Mouse (Mus musculus) erythroblast, embryonic 14.5 days (primary cell): ENCODE results near the gene Pappa2. TPM values are rescaled to one million over a fixed set of nuclear protein-coding genes. Genes with fewer than 3 reads are reported as not detected.

ENCODE experiments used
- H3K27me3 ChIP-seq: 2 replicates; pipeline ENCODE4 v1.6.1; 2012; ENCODE audit warnings: inconsistent platforms; ENCODE audit not compliant: control insufficient read depth
- H3K36me3 ChIP-seq: 2 replicates; pipeline ENCODE4 v1.6.1; 2012; ENCODE audit warnings: mild to moderate bottlenecking, inconsistent platforms; ENCODE audit not compliant: control insufficient read depth
- H3K4me1 ChIP-seq: 2 replicates; pipeline ENCODE4 v1.6.1; 2012; ENCODE audit warnings: inconsistent platforms; ENCODE audit not compliant: control insufficient read depth
- H3K4me3 ChIP-seq: replicated peaks from 2 replicates; pipeline ENCODE3; 2012; ENCODE audit warnings: moderate library complexity, mild to moderate bottlenecking, inconsistent platforms
- H3K9me3 ChIP-seq: 2 replicates; pipeline ENCODE4 v1.6.1; 2012; ENCODE audit warnings: low read length, inconsistent platforms, mixed read lengths; ENCODE audit not compliant: control insufficient read depth
- GATA1 ChIP-seq: IDR thresholded peaks from 2 replicates; pipeline ENCODE4 v1.6.1; 2012; ENCODE audit warnings: low read length, inconsistent platforms, mixed read lengths
- TAL1 ChIP-seq: IDR thresholded peaks from 3 replicates; pipeline ENCODE4 v1.6.1; 2012; ENCODE audit warnings: low read length, inconsistent platforms, mixed read lengths
- polyA plus RNA-seq: library from polyadenylated mRNA; stranded (reverse); fragments of >175 nt; gene quantifications from 2 replicates; pipeline ENCODE4 v1.2.3, GENCODE M21; 2012

The Pappa2 gene
- polyA plus RNA-seq, 1 experiment = not detected

DNA sequence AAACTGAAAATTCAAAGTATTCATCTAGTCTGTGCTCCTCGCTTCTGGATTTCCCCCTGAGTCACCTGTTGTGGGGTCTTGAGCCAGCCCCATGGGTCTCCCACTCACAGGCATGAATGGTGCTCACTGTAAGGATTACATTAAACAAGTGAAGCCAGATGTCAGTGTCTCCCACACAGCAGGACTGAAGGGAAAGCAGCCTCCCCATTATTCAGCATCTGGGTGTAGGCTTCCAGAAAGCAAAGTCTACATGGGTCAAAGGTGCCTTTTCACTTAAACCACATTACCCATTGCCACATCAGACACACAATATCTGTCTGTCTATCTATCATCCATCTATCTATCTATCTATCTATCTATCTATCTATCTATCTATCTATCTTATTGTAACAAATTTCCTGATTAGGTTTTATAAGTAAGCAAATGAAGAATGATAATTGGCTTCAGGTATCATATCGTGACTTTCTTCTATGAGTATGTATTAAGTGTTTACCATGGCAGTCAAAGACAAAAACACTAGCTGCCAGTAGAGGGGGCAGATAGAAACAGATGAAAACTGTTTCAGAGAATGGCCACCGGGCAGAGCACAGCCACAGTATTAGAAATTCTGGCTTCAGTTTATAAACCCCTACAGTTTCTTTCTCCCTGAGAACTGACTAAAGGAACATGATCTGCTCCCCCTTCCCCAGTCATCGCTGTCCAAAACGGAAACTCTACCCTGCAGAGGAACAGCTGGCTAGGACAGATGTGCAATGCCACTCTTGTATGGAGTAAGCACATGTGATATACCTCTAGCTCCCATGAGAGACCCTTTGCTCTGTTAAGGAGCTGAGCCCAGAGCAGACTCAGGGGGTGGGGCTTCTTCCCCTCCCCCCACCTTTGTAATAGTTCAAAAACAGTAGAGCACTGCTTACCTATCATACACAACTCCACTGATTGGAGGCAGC is 126.1 kb downstream of the Pappa2 start:
- Histone ChIP-seq H3K4me1 (no peaks in the 10 kb centered on the region), H3K9me3 (peaks cover 5% of the 10 kb centered on the region; the same call in 1 of the 2 replicates), H3K36me3 (no peaks in the 10 kb centered on the region), H3K4me3 (no peak overlapping the region), H3K27me3 (no peaks in the 10 kb centered on the region)
- TF ChIP-seq TAL1 = no peak
- no peak for TF ChIP-seq GATA1

DNA sequence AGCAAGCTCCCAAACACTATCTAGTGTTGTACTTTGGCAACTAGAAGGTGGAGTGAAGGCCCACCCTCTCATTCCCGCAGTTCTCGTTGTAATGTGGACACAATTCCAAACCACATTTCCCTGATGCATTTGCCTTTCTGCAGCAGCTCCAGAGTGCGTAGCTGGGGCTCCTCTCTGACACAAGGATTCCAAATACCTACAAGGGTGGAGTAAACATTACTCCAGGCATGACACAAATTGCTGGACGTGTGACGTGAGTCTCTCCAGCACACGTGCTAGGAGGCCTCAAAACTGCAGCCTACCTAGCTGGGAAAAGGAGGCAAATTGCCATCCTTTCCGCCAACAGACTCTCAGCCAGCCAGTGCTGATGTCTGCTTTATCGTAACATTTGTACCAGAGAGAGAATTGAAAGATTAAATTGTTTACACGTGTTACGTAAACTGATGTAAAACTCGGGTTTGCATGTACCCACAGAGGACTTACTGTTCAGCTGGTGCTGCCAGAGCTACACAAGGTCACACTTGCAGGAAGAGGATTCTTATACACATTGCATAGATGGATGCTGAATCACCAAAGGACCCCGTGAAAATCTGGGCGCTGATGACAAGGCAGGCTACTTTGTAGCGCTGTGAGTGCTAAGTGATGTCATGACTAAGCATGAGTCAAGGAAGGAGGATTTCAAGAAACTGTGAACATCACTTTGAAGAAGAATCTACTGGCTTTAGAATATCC is 127.3 kb downstream of the Pappa2 start:
- Histone ChIP-seq H3K27me3 (no peaks in the 10 kb centered on the region), H3K9me3 (peaks cover 7% of the 10 kb centered on the region; the same call in 1 of the 2 replicates), H3K4me1 (no peaks in the 10 kb centered on the region), H3K4me3 (no peak overlapping the region), H3K36me3 (no peaks in the 10 kb centered on the region)
- TF ChIP-seq TAL1 = no peak
- TF ChIP-seq GATA1 = no peak

DNA sequence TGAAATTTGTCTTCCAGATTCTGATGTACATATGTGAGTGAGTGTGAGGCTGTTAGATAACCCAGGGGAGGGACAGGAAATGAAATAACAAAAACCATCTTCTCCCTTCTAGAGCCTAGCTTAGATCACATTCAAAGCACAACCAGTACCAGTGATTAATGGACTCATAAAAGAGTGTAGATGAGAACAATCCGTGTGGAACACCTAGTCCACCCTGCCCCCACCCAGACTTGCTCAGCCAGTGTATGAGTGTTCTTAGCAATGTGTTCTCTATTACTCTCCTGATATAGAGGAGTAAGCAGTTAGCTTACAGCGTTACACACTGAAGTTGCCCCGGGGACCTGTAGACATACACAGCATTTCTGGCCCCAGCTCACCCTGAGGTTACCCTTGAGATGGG is 129.8 kb downstream of the Pappa2 start:
- peaks cover 7% of the 10 kb centered on the region; the same call in 1 of the 2 replicates for H3K9me3 ChIP-seq
- H3K4me1 ChIP-seq = no peaks in the 10 kb centered on the region
- no peak for TF ChIP-seq GATA1
- TF ChIP-seq TAL1 = no peak
- H3K36me3 ChIP-seq = no peaks in the 10 kb centered on the region
- H3K4me3 ChIP-seq = no peak overlapping the region
- H3K27me3 ChIP-seq = no peaks in the 10 kb centered on the region

DNA sequence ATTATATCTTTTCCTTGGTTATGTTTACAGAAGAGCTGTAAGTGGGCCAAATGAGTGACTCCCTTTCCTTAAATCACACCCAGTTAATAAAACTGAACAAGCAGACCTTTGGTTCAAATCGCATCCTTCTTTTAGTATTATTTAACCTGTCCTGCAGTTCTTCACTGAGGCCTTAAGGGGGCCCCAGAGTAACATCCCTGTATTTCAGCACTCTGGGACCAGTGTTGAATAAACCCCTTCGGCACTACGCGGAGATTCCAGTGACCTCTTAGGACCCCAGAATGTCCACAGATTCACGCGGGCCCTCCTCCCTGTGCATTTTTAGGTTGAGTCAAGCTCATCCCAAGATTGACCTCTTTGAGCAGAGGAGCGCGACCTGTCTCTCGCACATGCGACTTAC is 135.7 kb downstream of the Pappa2 start:
- Histone ChIP-seq H3K27me3 (no peaks in the 10 kb centered on the region), H3K4me1 (no peaks in the 10 kb centered on the region), H3K4me3 (no peak overlapping the region), H3K36me3 (no peaks in the 10 kb centered on the region), H3K9me3 (peaks cover 12% of the 10 kb centered on the region)
- TF ChIP-seq GATA1 (no peak), TAL1 (no peak)

DNA sequence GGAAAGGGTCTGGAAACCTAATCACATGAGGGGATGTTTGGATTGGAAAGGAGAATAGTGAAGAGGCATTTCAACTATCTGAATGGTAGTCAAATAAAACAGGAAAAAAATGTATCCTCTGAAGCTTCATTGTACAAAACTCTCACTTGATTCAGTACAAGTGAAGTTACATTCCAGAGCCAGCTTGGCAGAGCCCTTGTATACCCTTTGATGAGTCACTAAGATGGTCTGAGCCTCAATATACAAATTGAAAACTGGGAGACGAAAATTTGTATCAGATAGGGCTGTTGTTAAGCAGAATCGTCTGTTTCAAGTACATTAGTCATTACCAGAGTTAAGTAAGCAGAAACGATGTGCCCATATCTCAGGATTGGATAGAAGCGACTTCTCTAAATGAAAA is 143.1 kb downstream of the Pappa2 start:
- Histone ChIP-seq H3K4me3 (no peak overlapping the region), H3K9me3 (peaks cover 7% of the 10 kb centered on the region), H3K4me1 (no peaks in the 10 kb centered on the region), H3K36me3 (no peaks in the 10 kb centered on the region), H3K27me3 (no peaks in the 10 kb centered on the region)
- no peak for TF ChIP-seq TAL1
- no peak for TF ChIP-seq GATA1

DNA sequence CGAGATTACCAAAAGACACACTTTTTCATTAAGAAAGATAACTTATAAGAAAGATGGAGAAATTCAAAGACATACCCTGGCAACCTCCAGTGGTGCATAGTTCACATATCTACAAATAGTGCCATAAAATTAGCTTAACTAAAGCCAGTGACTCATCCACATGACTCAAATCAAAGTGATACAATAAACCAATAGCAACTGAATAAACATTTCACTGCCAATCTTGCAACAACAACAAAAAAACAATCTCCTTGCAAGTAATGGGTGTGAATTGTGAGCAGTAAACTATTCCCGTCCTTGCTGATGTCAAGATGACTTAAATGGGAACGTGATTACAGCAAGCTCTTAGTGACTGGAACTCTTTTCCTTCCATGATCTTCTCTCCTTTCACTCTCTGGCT is 150.1 kb downstream of the Pappa2 start:
- TF ChIP-seq GATA1 (no peak), TAL1 (no peak)
- Histone ChIP-seq H3K4me1 (no peaks in the 10 kb centered on the region), H3K9me3 (peaks cover 3% of the 10 kb centered on the region; the same call in 1 of the 2 replicates), H3K36me3 (no peaks in the 10 kb centered on the region), H3K4me3 (no peak overlapping the region), H3K27me3 (no peaks in the 10 kb centered on the region)

DNA sequence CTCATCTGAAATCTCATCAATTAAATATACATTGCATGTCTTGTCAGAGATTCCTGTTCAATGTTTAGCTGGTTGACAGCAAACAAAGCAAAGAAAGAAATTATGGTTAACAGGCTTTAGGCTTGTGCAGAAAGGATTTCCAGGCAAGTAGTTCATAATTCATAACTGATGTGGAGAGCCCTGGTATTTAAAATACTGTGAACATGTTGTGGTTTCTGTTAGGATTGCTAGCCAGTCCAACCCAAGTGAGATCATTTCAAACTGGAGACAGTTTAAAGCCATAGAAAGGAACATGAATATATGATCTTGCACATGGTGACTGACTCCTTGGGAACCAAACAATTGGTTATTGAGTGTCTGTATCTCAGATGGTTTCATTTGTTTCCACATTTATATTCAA is 152.4 kb downstream of the Pappa2 start:
- Histone ChIP-seq H3K4me1 (no peaks in the 10 kb centered on the region), H3K4me3 (no peak overlapping the region), H3K9me3 (peaks cover under 1% of the 10 kb centered on the region; the same call in 1 of the 2 replicates), H3K27me3 (no peaks in the 10 kb centered on the region), H3K36me3 (no peaks in the 10 kb centered on the region)
- no peak for TF ChIP-seq GATA1
- TF ChIP-seq TAL1 = no peak

DNA sequence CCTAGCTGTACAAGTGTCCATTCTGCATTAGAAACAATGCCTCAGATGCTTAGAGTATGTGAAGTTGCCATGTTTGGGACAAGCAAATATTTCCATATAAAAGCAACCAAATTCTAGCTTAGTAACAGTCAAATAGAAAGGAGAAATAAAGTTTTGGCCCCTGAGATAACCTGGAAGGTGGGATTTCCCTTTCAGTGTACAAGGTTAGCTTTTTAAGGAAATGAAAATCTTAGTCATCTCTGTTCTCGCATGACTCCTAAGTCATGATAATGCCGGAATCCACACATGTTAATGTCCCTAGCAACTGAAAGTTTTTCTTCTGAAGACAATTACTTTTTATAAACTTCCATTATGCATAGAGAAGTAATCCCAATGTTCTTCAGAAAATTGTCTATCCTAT is 160.6 kb downstream of the Pappa2 start:
- Histone ChIP-seq H3K4me1 (no peaks in the 10 kb centered on the region), H3K9me3 (no peaks in the 10 kb centered on the region), H3K4me3 (no peak overlapping the region), H3K36me3 (no peaks in the 10 kb centered on the region), H3K27me3 (no peaks in the 10 kb centered on the region)
- no peak for TF ChIP-seq TAL1
- no peak for TF ChIP-seq GATA1

DNA sequence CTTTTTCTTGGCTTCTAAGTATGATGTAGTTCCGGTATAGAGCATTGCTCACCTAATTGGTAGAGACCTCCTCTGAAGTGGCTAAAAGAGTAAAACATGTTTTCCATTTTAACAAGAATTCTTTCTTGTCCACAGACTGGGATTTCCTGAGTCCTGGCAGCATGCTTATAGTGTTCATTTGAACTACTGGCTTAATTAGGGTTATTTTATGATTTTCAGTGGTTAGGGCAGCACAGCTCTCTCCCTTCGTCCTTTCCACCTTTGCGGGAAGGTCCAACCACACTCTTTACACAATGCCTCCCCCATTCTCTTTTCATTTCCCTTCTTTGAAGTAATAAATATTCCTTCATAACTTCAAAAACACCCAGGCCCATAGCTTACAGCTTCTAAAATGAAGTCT is 163.8 kb downstream of the Pappa2 start:
- Histone ChIP-seq H3K36me3 (no peaks in the 10 kb centered on the region), H3K27me3 (no peaks in the 10 kb centered on the region), H3K4me1 (no peaks in the 10 kb centered on the region), H3K4me3 (no peak overlapping the region), H3K9me3 (no peaks in the 10 kb centered on the region)
- TF ChIP-seq GATA1 (no peak), TAL1 (no peak)

DNA sequence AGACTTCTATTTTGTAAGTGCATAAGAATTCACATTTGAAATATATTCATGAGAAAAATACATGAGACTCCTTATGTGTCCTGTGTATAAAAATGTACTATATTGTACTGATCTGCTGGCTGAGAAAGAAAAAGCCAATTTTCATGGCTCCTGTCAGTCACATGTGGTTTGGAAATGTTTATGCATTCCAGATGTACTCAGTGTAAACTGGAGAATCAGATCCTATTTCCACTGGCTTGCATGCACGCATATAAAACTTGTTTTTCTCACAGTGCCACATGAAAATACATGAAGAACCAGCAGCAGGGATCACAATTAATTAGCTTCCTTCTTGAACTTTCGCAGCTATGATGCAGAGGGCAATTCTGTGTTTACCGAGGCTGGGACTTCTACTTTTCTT is 168.4 kb downstream of the Pappa2 start:
- no peaks in the 10 kb centered on the region for H3K27me3 ChIP-seq
- H3K4me1 ChIP-seq = no peaks in the 10 kb centered on the region
- no peak overlapping the region for H3K4me3 ChIP-seq
- H3K9me3 ChIP-seq = no peaks in the 10 kb centered on the region
- no peaks in the 10 kb centered on the region for H3K36me3 ChIP-seq
- TF ChIP-seq TAL1 (no peak), GATA1 (no peak)
